Mouse (Mus musculus) layer of hippocampus, postnatal 25 days (tissue): ENCODE data around the gene Uqcrq. TPM values are rescaled to one million over a fixed set of nuclear protein-coding genes. Genes with fewer than 3 reads are reported as not detected.
"Not testable (repeated sequence)": the region's sequence is repeated elsewhere in the genome, so short reads cannot be mapped to it uniquely, and the experiment has no call there.

ENCODE experiments used
- DNase-seq, 2 experiments: peaks; one replicate each; pipeline ENCODE4 v3.0.0; 2022; ENCODE audit warnings: mixed read lengths in 2 of 2, low spot score in 1 of 2; ENCODE audit errors: extremely low spot score in 1 of 2
- total RNA-seq, 2 experiments: library from RNA; stranded (reverse); gene quantifications; 2 replicates each; pipeline ENCODE4 v1.2.3; 2021

Uqcrq gene
- total RNA-seq, 2 experiments from 2014 or later: 444 to 504 TPM

GRCm38 (mm10) chr11:53453031-53453430 lies 22.4 kb upstream of the Uqcrq start:
- no peak for DNase-seq

- DNase-seq: no peak
These were observed 21.8 kb upstream of the Uqcrq start for GRCm38 (mm10) chr11:53452396-53452795.

DNA sequence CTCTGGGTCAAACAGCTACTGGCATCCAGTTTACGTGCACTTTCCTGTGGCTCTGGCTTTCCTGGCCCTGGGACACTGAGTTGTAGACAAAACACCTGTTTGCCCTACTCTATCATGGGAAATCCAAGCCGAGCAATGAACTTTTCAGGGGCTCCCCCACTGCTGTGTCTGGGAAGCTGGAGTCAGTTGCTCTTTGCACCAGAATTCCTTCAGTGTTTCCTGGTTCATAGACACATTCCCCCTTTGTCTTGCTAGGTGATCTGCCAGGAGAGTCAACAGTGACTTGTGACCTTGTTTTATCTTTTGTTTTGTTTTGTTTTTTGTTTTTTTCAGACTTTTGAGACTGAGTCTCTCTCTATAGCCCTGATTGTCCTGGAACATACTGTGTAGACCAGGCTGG lies 20.7 kb upstream of the Uqcrq start:
- no peak for DNase-seq

DNA sequence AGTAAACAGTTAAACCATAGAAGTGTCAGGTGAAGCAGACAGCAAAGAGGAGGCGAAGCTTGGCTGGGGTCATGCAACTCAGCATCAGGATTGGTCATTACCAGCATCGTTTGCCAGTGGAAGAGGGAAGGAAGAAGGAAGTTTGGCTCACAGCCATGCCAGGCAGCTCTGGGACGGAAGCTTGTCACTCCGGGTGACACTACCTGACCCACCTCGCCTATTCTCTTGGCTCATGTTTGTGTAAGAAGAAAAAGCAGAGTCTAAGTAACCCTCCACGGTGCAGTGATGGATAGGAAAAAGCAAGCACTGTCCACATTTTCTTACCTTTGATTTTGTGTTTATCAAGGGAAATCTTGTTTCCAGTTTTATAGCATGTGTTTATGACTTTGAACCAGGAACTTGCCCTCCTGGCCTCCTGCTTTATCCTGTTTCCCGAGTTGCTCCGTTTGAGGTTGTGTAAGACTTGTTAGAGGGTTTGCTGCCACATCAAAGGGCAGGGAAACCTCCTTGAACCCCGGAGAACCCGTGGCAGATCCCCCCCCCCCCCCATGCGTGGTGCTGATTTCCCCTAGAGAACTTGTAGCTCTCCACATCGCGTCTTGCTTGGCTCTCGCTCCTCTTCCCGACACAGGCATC lies 19.6 kb upstream of the Uqcrq start:
- no peak for DNase-seq

- no peak for DNase-seq
These were observed 17.9 kb upstream of the Uqcrq start for GRCm38 (mm10) chr11:53448529-53448928.

DNA sequence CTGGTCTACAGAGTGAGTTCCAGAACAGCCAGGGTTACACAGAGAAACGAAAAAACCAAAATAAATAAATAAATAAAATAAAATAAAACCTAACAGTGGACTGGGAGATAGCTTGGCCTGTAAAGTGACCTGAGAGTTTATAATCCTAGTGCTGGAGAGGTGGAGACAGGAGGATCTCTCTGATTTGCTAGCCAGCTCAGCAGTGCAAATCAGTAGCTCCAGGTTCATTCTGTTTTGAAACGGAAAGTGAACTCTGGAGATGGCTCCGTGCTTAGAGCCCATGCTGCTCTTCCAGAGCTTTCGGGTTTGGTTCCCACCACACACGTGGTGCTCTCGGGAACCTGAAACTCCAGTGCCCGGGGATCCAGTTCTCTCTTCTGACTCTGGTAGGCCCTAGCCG lies 17.4 kb upstream of the Uqcrq start:
- DNase-seq: no peak

DNA sequence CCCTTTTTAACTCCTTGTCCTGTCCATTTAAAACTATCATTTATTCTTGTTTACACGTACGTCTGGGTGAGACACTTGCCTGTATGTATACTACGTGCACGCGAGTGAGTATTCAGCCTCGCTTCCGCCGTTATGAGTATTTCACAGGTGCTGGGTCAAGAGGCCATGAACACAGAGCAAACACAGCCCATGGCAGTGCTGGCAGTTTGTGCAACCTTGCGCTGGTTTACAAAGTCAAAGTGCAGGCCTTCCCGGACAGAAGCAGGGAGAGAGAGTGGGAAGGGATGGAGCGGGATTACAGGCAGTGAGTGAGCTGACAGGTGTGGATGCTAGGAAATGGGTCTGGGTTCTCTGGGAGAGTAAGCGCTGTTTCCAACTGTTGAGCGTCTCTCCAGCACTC lies 15.6 kb upstream of the Uqcrq start:
- DNase-seq: no peak

DNA sequence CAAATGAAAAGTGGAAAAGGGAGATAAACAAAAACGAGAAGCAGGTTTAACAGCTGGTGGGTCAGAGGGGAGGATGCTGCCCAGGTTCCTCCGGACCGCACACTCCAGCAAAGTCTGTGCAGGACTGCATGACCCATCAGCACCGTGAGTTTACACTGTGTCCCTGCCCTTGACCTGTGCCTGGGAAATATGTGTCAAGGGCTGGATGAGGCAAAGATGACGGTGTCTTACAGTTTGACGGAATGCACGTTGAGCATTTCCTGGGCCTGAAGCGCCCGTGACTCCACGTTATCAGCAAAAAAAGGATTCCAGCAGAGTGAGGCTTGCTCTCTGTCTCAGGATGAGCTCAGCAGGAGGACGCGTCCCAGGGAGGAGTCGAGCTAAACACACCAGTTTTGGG lies 14.9 kb upstream of the Uqcrq start:
- no peak for DNase-seq

- no peak for DNase-seq
These were observed 13.2 kb upstream of the Uqcrq start for GRCm38 (mm10) chr11:53443861-53444260.

GRCm38 (mm10) chr11:53441921-53442320 lies 11.3 kb upstream of the Uqcrq start:
- no peak for DNase-seq

- DNase-seq: no peak
These were observed 5.7 kb upstream of the Uqcrq start for GRCm38 (mm10) chr11:53436338-53436737.

DNA sequence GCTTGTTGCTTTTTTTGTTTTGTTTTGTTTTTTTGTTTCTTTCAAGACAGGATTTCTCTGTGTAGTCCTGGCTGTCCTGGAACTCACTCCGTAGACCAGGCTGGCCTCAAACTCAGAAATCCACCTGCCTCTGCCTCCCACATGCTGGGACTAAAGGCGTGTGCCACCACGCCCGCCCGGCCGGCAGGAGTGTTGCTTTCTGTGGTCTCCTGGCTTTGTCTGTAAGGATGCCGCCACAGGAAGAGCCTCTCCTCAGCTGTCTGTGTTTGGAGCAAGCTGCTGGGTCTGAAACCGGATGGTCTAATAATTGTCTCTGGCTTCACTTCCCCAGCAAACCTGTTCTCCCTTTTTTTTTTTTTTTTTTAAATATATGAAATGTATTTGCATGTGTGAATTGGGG lies 4.9 kb upstream of the Uqcrq start:
- no peak for DNase-seq

- DNase-seq: no peak
These were observed 2.4 kb upstream of the Uqcrq start for GRCm38 (mm10) chr11:53433057-53433456.

GRCm38 (mm10) chr11:53431347-53432056 lies 871 bp upstream of the Uqcrq start:
- DNase-seq: no peak

- no peak for DNase-seq
These were observed 346 bp downstream of the Uqcrq start for GRCm38 (mm10) chr11:53430300-53430669.

DNA sequence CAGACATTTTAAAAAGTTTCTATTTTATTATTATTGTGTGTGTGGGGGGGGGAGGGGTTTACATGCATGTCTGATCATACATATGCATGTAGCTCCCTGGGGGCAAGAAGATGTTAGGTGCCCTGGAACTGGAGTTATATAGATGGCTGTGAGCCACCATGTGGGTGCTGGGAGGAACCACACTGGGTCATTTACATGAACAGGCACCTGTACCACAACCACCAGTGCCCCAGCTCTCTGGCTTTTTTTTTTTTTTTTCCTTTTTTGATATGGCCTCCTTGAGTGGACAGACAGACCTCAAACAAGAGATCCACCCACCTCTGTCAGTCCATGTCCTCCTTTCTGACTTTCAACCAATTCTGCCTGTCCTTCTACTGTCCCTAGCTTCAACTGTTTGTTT lies 1.4 kb downstream of the Uqcrq start:
- no peak for DNase-seq

DNA sequence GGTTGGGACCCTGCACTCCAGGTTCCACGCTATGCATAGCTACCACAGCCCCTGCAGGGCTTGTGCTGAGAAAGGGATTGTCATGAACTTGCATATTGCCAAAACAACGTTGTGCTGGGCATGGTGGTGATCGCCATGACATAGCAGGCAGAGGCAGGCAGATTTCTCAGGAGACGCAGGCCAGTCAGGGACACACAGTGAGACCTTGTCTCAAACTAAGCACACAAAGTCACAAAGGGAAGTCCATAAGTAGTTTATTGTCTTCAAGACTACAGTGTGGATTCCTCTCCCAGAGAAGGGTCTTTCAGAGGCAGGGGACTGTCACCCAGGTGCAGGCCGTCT lies 1.9 kb downstream of the Uqcrq start:
- DNase-seq: no peak

- DNase-seq: no peak
These were observed 2.5 kb downstream of the Uqcrq start for GRCm38 (mm10) chr11:53427993-53428715.

GRCm38 (mm10) chr11:53426914-53427313 lies 3.7 kb downstream of the Uqcrq start:
- DNase-seq: not testable (repeated sequence)

DNA sequence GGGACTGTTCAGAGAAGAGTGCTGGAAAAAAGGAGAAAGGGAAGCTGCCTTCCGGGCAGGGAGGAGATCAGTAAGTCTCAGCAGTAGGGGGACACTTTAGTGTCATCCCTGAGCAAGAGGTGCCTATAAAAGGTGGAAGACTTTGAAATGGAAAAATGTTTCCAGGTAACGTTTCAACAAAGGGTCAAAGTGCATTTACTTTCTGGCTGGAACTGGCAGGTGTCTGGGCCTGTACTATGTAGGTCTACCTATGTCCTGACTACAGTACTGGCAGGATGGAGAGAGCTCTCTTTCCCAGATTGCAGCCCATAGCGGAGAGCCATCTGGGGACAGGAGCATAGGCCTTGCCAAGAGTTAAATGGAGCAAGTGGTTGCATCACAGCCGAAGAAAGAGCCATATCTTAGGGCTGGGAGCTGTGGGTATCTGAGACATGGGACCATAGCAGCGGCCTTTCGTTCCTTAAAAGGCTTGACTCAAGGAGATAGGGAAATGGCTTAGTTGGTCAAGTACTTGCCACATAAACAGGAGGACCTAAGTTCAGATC lies 4.8 kb downstream of the Uqcrq start:
- DNase-seq: no peak

GRCm38 (mm10) chr11:53425251-53425650 lies 5.4 kb downstream of the Uqcrq start:
- DNase-seq: no peak

DNA sequence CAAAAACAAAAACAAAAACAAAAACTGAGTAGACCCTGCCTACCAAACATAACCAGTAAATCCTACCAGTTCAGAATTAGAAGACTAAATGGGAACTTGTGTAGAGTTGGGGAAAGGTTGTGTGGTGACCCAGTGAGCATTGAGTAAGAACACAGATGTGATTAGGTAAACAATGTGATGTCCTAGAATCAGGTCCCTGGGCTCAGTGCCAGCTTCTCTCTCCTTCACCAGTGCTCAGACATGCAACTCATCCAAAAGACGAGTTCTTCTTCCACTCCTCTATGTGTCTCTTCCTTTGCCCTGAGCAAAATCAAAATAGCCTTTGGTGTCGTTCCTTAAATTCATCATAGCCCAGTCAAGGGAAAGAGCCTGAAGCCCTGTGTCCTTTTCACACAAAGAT lies 5.8 kb downstream of the Uqcrq start:
- no peak for DNase-seq
